Mouse (Mus musculus) olfactory bulb, adult 2 months (tissue): ENCODE measurements around the gene Pmpca. TPM values are rescaled to one million over a fixed set of nuclear protein-coding genes. Genes with fewer than 3 reads are reported as not detected.

ENCODE experiments used
- H3K27ac ChIP-seq: fragments of 200-500 bp; 2 replicates; pipeline ENCODE4 v1.5.1; 2012; ENCODE audit warnings: low read depth, low read length; ENCODE audit not compliant: insufficient read depth
- H3K4me1 ChIP-seq: fragments of 200-500 bp; 2 replicates; pipeline ENCODE4 v1.6.1; 2012; ENCODE audit warnings: low read length; ENCODE audit not compliant: control insufficient read depth, insufficient read depth
- H3K4me3 ChIP-seq: fragments of 200-500 bp; 2 replicates; pipeline ENCODE4 v1.5.1; 2012; ENCODE audit warnings: mild to moderate bottlenecking, low read depth, low read length, moderate library complexity; ENCODE audit not compliant: insufficient read depth
- CTCF ChIP-seq: fragments of 200-500 bp; IDR thresholded peaks from 2 replicates; pipeline ENCODE4 v1.5.1; 2012; ENCODE audit warnings: low read depth, mild to moderate bottlenecking, low read length, moderate library complexity; ENCODE audit not compliant: insufficient read depth
- POLR2A ChIP-seq: fragments of 200-500 bp; IDR thresholded peaks from 2 replicates; pipeline ENCODE4 v1.6.1; 2012; ENCODE audit warnings: mild to moderate bottlenecking, low read depth, low read length, moderate library complexity; ENCODE audit not compliant: insufficient read depth
- WGBS: fragments of 180-500 bp; shearing (Covaris S2); methylation state at CpG from one replicate; pipeline ENCODE4 v1.1.7; 2018; 5-methylcytosine and 5-hydroxymethylcytosine counted together
- polyA plus RNA-seq: library from polyadenylated mRNA; stranded (reverse); fragments of >200 nt; gene quantifications from 2 replicates; pipeline ENCODE4 v1.2.4, GENCODE M21; 2012; ENCODE audit warnings: low replicate concordance; ENCODE audit not compliant: missing spikeins, insufficient read depth, insufficient read length

Gene Pmpca
- polyA plus RNA-seq, 1 experiment = 415 TPM

GRCm38 (mm10) chr2:26445666-26446445 is 56.7 kb downstream of the Pmpca start:
- Histone ChIP-seq H3K4me1 (peaks cover 15% of the 10 kb centered on the region), H3K4me3 (peak overlapping the region; percentile 71), H3K27ac (peak overlapping the region; percentile 96)
- under 1% methylated on average over 44 of the region's 44 CpGs for WGBS
- TF ChIP-seq POLR2A (peak; percentile 18; the same call in 1 of the 2 replicates), CTCF (no peak)

GRCm38 (mm10) chr2:26446671-26447070 is 57.5 kb downstream of the Pmpca start:
- H3K4me3 ChIP-seq = peak overlapping the region; percentile 71
- TF ChIP-seq CTCF = no peak
- TF ChIP-seq POLR2A = no peak
- WGBS = 60% methylated on average over 4 of the region's 4 CpGs
- H3K27ac ChIP-seq = no peak overlapping the region
- H3K4me1 ChIP-seq = peaks cover 15% of the 10 kb centered on the region

Other genes with a start within 250 kb of the Pmpca start
- not detected in 2 replicates for gene Lhx3, start 181.1 kb upstream of the Pmpca start, polyA plus RNA-seq
- not detected in 2 replicates for gene Qsox2, start 151.8 kb upstream of the Pmpca start, polyA plus RNA-seq
- gene Ccdc187, start 94.8 kb upstream of the Pmpca start, polyA plus RNA-seq = not detected in 2 replicates
- 357 TPM in 1 of 2 replicates, not detected in the other for gene Gpsm1, start 73.8 kb upstream of the Pmpca start, polyA plus RNA-seq
- not detected in 2 replicates for gene Dnlz, start 37.2 kb upstream of the Pmpca start, polyA plus RNA-seq
- not detected in 2 replicates for gene Card9, start 28.4 kb upstream of the Pmpca start, polyA plus RNA-seq
- gene Snapc4, start 8.7 kb upstream of the Pmpca start, polyA plus RNA-seq = not detected in 2 replicates
- not detected in 2 replicates for gene Entr1, start within 50 bp of the Pmpca start, polyA plus RNA-seq
- gene Inpp5e, start 19.9 kb downstream of the Pmpca start, polyA plus RNA-seq = not detected in 2 replicates
- gene Sec16a, start 55.9 kb downstream of the Pmpca start, polyA plus RNA-seq = 122 TPM in 1 of 2 replicates, not detected in the other
- gene Notch1, start 127.3 kb downstream of the Pmpca start, polyA plus RNA-seq = 48.1 TPM in 1 of 2 replicates, not detected in the other
- gene Egfl7, start 190.7 kb downstream of the Pmpca start, polyA plus RNA-seq = not detected in 2 replicates
- not detected in 2 replicates for gene Gm20532, start 197.3 kb downstream of the Pmpca start, polyA plus RNA-seq
- gene Agpat2, start 215.1 kb downstream of the Pmpca start, polyA plus RNA-seq = not detected in 2 replicates
- not detected in 2 replicates for gene Fam69b, start 239.1 kb downstream of the Pmpca start, polyA plus RNA-seq